Mouse (Mus musculus): ENCODE measurements around the gene Ofcc1.

Ofcc1 gene

DNA sequence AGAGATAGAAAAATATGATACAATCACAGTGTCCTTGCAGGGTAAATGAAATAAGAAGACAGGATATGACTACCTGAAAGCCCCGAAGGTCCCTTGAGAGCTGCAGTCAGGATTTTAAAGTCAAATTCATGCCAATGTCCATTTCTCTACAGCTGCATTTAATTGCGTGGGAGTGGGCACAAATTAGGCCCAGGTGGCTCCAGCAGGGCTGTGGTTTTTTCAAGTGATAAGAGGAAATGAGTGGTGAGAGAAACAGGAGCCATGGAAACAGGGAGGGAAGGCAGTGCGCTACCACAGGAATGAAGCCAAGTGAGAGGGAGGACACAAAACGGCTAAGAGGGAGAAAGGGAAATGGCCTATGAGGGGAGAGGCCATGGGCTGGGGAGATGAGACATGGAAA is 363.3 kb downstream of the Ofcc1 start:
- no peak for DNase-seq (ENCODE audit: low spot score)

DNA sequence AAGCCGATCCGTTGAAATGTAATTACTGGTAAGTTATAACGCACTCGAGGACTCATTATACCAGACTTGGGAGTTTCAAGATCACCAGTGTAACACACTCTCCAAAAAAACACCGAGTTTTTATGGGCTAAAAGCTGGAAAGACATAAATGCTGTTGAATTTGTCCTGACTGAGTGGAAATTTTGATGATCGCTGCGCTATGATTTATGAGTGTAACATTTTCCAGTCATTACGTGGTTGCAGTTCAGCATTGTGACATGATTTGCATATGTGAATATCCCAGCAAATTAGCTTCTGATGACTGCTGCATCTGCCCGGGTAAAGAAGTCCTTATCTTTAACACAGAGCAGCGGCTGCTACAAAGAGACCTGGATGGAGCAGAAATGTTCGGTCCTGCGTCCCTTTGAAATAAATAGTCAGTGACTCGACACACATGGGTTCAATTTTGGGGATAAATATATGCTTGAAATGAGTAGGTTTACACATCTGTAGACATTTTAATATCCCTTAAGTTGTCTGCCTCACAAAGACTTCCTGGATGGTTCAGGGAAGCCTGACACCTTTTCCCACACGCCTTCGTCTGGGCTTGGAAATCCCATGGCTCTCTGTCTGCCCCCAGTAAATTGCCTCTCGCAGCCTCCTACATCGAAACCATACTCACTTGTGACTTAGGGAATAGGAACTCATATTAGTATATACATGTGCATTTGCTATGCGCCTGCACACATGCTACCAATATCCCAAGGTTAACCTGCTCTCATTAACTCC is 381.8 kb downstream of the Ofcc1 start:
- no peak for DNase-seq (ENCODE audit: low spot score)

DNA sequence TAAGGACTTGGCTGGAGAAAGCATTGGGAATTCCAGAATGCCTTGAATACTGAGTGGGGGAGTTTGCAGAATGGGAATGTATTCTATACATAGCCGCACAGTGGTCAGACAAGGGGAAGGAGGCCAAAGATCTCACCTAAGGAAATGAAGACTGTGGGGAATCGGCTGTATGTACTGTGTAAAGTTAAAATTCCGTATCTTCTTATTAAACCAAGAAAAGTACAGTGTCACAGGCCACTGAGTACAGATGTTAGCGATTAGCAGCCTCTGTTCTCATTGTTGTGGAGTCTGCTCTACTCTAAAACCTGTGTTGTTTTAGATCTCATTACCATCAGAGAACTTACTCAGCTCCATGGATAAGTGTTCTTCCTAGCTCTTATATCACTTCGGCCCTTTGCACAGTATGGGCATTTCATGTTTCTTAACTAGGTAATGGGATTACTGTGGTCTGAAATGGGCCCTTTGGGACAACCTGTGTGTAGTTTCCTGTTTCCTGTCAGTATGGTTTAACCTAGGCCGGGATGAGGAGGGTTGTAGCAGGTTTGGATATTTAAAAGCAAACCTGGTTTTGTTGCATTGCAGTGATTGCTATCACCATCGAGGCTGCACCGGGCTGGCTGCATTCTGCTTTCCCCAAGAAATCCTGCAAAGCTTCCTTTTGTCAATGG is 392.8 kb downstream of the Ofcc1 start:
- DNase-seq (ENCODE audit: low spot score) = no peak

DNA sequence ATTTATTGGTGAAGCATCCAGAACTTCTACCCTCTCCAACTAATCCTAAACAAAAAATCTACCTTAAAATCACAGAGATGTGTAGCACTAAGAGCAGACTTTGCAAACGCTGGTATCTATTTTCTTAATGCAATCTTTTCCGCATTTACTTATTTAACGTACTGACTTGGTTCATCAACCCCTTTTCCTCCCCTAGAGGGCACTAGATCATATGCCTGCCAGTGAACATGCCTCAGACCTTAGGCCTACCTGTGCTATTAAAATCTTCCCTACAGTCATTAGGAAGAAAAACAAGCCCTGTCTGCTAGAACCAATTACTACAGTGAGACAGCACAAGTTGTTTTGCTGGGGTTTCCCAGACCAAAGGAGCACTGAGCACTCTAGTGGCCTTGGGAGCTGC is 404.0 kb downstream of the Ofcc1 start:
- DNase-seq (ENCODE audit: low spot score) = no peak

DNA sequence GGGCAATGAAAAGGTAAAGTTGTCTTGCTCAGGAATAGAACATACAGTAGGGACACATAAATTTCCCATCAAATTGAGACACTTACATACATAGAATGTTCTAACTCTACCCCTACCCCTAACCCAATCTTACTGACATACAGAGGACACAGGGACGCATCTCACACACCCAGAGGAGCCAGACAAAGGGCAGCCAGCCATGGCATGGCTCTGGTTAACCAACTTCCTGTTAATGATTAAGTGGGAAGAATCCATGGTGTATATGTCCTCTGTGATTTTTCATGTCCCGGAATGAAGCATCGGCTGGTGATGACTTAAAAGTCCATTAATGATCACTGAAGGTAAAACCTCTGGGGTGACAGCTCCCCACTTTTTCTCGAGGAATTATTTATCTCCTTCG is 405.2 kb downstream of the Ofcc1 start:
- DNase-seq (ENCODE audit: low spot score) = no peak
